Comparison of ENCODE assay signal across 8 mouse cellular contexts in the genomic region with DNA sequence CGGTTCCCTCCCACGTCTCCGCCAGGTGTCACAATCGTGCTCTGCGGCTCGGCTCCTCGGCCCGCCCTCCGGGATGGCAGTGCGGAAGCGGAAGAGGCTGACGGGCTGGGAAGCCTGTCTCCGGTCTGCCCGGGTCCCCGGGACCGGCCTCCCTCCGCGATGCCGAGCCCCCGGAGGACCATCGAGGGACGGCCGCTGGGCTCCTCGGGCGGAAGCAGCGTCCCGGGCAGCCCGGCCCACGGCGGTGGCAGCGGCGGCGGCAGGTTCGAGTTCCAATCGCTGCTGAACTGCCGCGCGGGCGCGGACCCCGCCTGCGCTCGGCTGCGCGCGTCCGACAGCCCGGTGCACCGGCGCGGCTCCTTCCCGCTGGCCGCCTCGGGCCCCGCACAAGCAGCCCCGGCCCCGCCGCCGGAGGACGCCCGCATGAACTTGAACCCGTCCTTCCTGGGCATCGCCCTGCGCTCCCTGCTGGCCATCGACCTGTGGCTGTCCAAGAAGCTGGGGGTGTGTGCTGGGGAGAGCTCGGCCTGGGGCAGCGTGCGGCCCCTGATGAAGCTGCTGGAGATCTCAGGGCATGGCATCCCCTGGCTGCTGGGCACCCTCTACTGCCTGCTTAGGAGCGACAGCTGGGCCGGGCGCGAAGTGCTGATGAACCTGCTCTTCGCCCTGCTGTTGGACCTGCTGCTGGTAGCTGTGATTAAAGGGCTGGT. TPM values are rescaled to one million over a fixed set of nuclear protein-coding genes. Genes with fewer than 3 reads are reported as not detected.
DNase-seq lines count a peak whose midpoint lies in the region; ATAC-seq lines count a peak whose summit lies in the region.

A gene (plus strand): TSS at position 112 of the 710 bp plus-strand sequence.

- WGBS in hindbrain, embryonic 11.5 days, result 0% methylated on average over 65 of the region's 73 CpGs

- H3K4me1 ChIP-seq in hindbrain, embryonic 11.5 days (replicated peaks; ENCODE audit: control insufficient read depth, insufficient read depth, low read length), result peaks cover 2% of the 10 kb centered on the region; the same call in 1 of the 2 replicates

- no peaks in the 10 kb centered on the region for H3K36me3 ChIP-seq in hindbrain, embryonic 11.5 days (ENCODE audit: control insufficient read depth, insufficient read depth, low read length)

- peak; percentile 72 for DNase-seq in MN1 (ENCODE audit: low spot score)
- DNase-seq in cerebellum, adult 9-10 months, result peak; percentile 86
- peak; percentile 70 to 78 for DNase-seq in frontal cortex, postnatal 10 days (ENCODE audit: low spot score in 2 of 2)
- peak; percentile 76 for DNase-seq in hindbrain, embryonic 11.5 days (ENCODE audit: low spot score)
- DNase-seq in layer of hippocampus, postnatal 25 days (ENCODE audit: extremely low spot score in 1 of 2, low spot score in 1 of 2), result peak; percentile 66 to 74
- DNase-seq in lung, postnatal 14 days, result peak; percentile 87
- DNase-seq in ovary, postnatal 36 days (ENCODE audit: low spot score), result peak; percentile 84
- DNase-seq in thymus, postnatal 14 days, result peak; percentile 91

- H3K9ac ChIP-seq in hindbrain, embryonic 11.5 days (ENCODE audit: low read depth, low read length), result peak within 1 kb of the TSS; percentile 88

- ATAC-seq in hindbrain, embryonic 11.5 days (ENCODE audit: low FRiP score), result peak; percentile 82

- H3K4me3 ChIP-seq in hindbrain, embryonic 11.5 days (ENCODE audit: low read depth, low read length), result peak within 1 kb of the TSS; percentile 77

- H3K27me3 ChIP-seq in hindbrain, embryonic 11.5 days (ENCODE audit: control insufficient read depth, insufficient read depth, low read length), result 0 out of 2 replicates have a peak, but pooled peaks cover 2% of the 10 kb centered on the region

- H3K27ac ChIP-seq in hindbrain, embryonic 11.5 days (ENCODE audit: low read depth, low read length), result 0 out of 2 replicates have a peak within 1 kb of the TSS, but pooled peaks have one; percentile 39

- peak within 1 kb of the TSS; percentile 83 for H3K4me2 ChIP-seq in hindbrain, embryonic 11.5 days (replicated peaks; ENCODE audit: low read depth, low read length)

- H3K9me3 ChIP-seq in hindbrain, embryonic 11.5 days (ENCODE audit: control insufficient read depth, low read length), result no peaks in the 10 kb centered on the region

RNA-seq across cellular contexts. Expression of the gene that starts here (rescaled TPM):
- polyA plus RNA-seq in hindbrain, embryonic 11.5 days (2014; fragmentation: Nextera tagmentation; extraction: Ambion mirVana), result 6.5 and 7.6 TPM in 2 replicates
- total RNA-seq in layer of hippocampus, postnatal 25 days (2021), result 10 to 100 TPM; 52.8 to 54.0 TPM

Comparison
In these comparisons a context has a peak if more than half of its experiments do, and no peak if none do; other contexts are left out.
1. Peak in every context shown above with its lines: DNase-seq, ATAC-seq, H3K4me3 ChIP-seq and H3K27ac ChIP-seq.